Mouse (Mus musculus) G1E (cell line): ENCODE results near the gene Gba.

Experiments
- CTCF ChIP-seq: IDR thresholded peaks from 2 replicates; pipeline ENCODE4 v1.5.1; 2012; ENCODE audit warnings: low read depth, low read length, inconsistent platforms, mixed read lengths
- GATA1 ChIP-seq: IDR thresholded peaks from 2 replicates; pipeline ENCODE4 v1.6.1; 2012; ENCODE audit warnings: borderline replicate concordance, low read length, inconsistent platforms, mixed read lengths
- POLR2AphosphoS5 ChIP-seq: IDR thresholded peaks from 2 replicates; pipeline ENCODE4 v1.6.1; 2012; ENCODE audit warnings: low read depth, low read length, inconsistent platforms; ENCODE audit not compliant: insufficient replicate concordance
- TAL1 ChIP-seq: conservative IDR thresholded peaks from 2 replicates; pipeline ENCODE4 v1.6.1; 2012; ENCODE audit warnings: low read depth, low read length, inconsistent platforms, mixed read lengths

DNA sequence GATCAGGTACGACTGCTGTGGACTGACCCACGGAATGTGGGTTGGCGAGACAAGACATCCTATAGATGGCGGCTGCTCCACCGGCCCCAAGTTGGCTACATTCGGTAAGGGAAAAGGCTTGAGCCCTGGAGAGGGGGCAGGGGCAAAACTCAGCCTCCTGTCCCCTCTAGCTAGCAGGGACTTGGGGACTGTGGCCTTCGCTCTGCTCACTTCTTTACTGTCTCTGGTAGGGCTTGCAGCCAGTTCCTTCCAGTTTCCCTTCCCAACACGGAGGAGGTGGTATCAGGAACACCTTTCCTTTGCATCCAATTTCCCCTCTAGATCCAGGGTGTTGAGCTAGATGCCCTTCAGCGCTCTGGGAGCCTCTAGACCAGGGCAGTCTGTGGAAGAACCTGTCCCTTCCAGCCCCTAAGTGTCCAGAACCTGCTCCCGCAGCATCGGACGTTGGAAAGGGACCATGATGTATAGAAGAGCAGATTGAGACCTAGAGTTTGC, 22.6 kb downstream of the Gba start:
- TF ChIP-seq GATA1, result no peak
- TF ChIP-seq CTCF, result no peak
- no peak for TF ChIP-seq POLR2AphosphoS5
- no peak for TF ChIP-seq TAL1
